Mouse (Mus musculus) heart, embryonic 13.5 days (tissue): Measurements from ENCODE around the gene Lhfpl5. TPM values are rescaled to one million over a fixed set of nuclear protein-coding genes. Genes with fewer than 3 reads are reported as not detected.

Experiments
- ATAC-seq: fragments of 200-750 bp; cut with Nextera tagmentation; 2 replicates; pipeline ENCODE4 v1.8.0; 2017; ENCODE audit warnings: moderate TSS enrichment; ENCODE audit not compliant: insufficient number of reproducible peaks, low FRiP score, low TSS enrichment; ENCODE audit errors: extremely low read depth
- H3K27ac ChIP-seq: fragments of 300-500 bp; sonication (generic); replicated peaks from 2 replicates; pipeline ENCODE4 v1.5.1; 2015; ENCODE audit warnings: moderate library complexity, mild to moderate bottlenecking, inconsistent platforms
- H3K27me3 ChIP-seq: fragments of 300-500 bp; sonication (generic); replicated peaks from 2 replicates; pipeline ENCODE4 v1.6.1; 2015; ENCODE audit warnings: mild to moderate bottlenecking, inconsistent platforms
- H3K36me3 ChIP-seq: fragments of 300-500 bp; sonication (generic); 2 replicates; pipeline ENCODE4 v1.6.1; 2015; ENCODE audit warnings: mild to moderate bottlenecking, inconsistent platforms
- H3K4me1 ChIP-seq: fragments of 300-500 bp; sonication (generic); 2 replicates; pipeline ENCODE4 v1.6.1; 2015; ENCODE audit warnings: inconsistent platforms
- H3K4me2 ChIP-seq: fragments of 300-500 bp; sonication (generic); 2 replicates; pipeline ENCODE4 v1.6.1; 2015; ENCODE audit warnings: inconsistent platforms, mild to moderate bottlenecking, moderate library complexity
- H3K4me3 ChIP-seq: fragments of 300-500 bp; sonication (generic); 2 replicates; pipeline ENCODE4 v1.5.1; 2015; ENCODE audit warnings: moderate library complexity, mild to moderate bottlenecking, inconsistent platforms
- H3K9ac ChIP-seq: fragments of 300-500 bp; sonication (generic); 2 replicates; pipeline ENCODE4 v1.6.1; 2015; ENCODE audit warnings: inconsistent platforms, mild to moderate bottlenecking, moderate library complexity
- H3K9me3 ChIP-seq: fragments of 300-500 bp; sonication (generic); 2 replicates; pipeline ENCODE4 v1.6.1; 2016; ENCODE audit warnings: inconsistent platforms
- WGBS: fragments of 180-500 bp; shearing (Covaris S2); methylation state at CpG from one replicate; pipeline ENCODE4 v1.1.7; 2015; ENCODE audit warnings: mixed read lengths; 5-methylcytosine and 5-hydroxymethylcytosine counted together
- polyA plus RNA-seq: library from polyadenylated mRNA; unstranded; fragments of >200 nt; fragmentation: Nextera tagmentation; extraction: Ambion mirVana; gene quantifications from 2 replicates; pipeline ENCODE4 v1.2.1, GENCODE M21; 2015

The Lhfpl5 gene
- polyA plus RNA-seq, 1 experiment from 2014 or later, result 0.43 TPM

GRCm38 (mm10) chr17:28612603-28613002 lies 37.2 kb downstream of the Lhfpl5 start:
- H3K4me1 ChIP-seq, result 0 out of 2 replicates have a peak, but pooled peaks cover 5% of the 10 kb centered on the region
- no peaks in the 10 kb centered on the region for H3K27me3 ChIP-seq
- no peaks in the 10 kb centered on the region for H3K9me3 ChIP-seq
- 60% methylated on average over 2 of the region's 2 CpGs for WGBS
- H3K9ac ChIP-seq, result no peak overlapping the region
- H3K27ac ChIP-seq, result no peak overlapping the region
- no peak overlapping the region for H3K4me3 ChIP-seq
- peaks cover 29% of the 10 kb centered on the region for H3K36me3 ChIP-seq
- no peak for ATAC-seq
- H3K4me2 ChIP-seq, result no peak overlapping the region

- H3K9ac ChIP-seq, result no peak overlapping the region
- no peak overlapping the region for H3K27ac ChIP-seq
- peaks cover 29% of the 10 kb centered on the region for H3K36me3 ChIP-seq
- no peaks in the 10 kb centered on the region for H3K27me3 ChIP-seq
- H3K4me3 ChIP-seq, result no peak overlapping the region
- WGBS, result 80% methylated on average over 6 of the region's 6 CpGs
- no peak for ATAC-seq
- peaks cover 9% of the 10 kb centered on the region; the same call in 1 of the 2 replicates for H3K4me1 ChIP-seq
- no peak overlapping the region for H3K4me2 ChIP-seq
- no peaks in the 10 kb centered on the region for H3K9me3 ChIP-seq
These were observed 37.7 kb downstream of the Lhfpl5 start for GRCm38 (mm10) chr17:28613096-28613495.

- no peak overlapping the region for H3K27ac ChIP-seq
- peaks cover 45% of the 10 kb centered on the region for H3K36me3 ChIP-seq
- no peak for ATAC-seq
- H3K9me3 ChIP-seq, result no peaks in the 10 kb centered on the region
- H3K4me2 ChIP-seq, result no peak overlapping the region
- WGBS, result 93% methylated on average over 4 of the region's 4 CpGs
- peaks cover 22% of the 10 kb centered on the region for H3K4me1 ChIP-seq
- no peak overlapping the region for H3K4me3 ChIP-seq
- H3K9ac ChIP-seq, result no peak overlapping the region
- no peaks in the 10 kb centered on the region for H3K27me3 ChIP-seq
These were observed 39.9 kb downstream of the Lhfpl5 start for GRCm38 (mm10) chr17:28615332-28615731.

- Histone ChIP-seq H3K9ac (no peak overlapping the region), H3K27me3 (no peaks in the 10 kb centered on the region), H3K4me2 (no peak overlapping the region), H3K27ac (no peak overlapping the region), H3K36me3 (peaks cover 46% of the 10 kb centered on the region), H3K9me3 (no peaks in the 10 kb centered on the region), H3K4me1 (peaks cover 35% of the 10 kb centered on the region), H3K4me3 (no peak overlapping the region)
- ATAC-seq, result no peak
- WGBS, result 75% methylated on average over 10 of the region's 10 CpGs
These were observed 42.2 kb downstream of the Lhfpl5 start for GRCm38 (mm10) chr17:28617636-28618035.

GRCm38 (mm10) chr17:28618124-28618523 lies 42.7 kb downstream of the Lhfpl5 start:
- Histone ChIP-seq H3K4me1 (peaks cover 35% of the 10 kb centered on the region), H3K36me3 (peaks cover 46% of the 10 kb centered on the region), H3K27me3 (no peaks in the 10 kb centered on the region), H3K4me3 (no peak overlapping the region), H3K9me3 (no peaks in the 10 kb centered on the region), H3K27ac (no peak overlapping the region), H3K4me2 (no peak overlapping the region), H3K9ac (no peak overlapping the region)
- no peak for ATAC-seq
- 68% methylated on average over 7 of the region's 7 CpGs for WGBS

- Histone ChIP-seq H3K27me3 (no peaks in the 10 kb centered on the region), H3K4me2 (no peak overlapping the region), H3K36me3 (peaks cover 46% of the 10 kb centered on the region), H3K4me3 (no peak overlapping the region), H3K9ac (no peak overlapping the region), H3K4me1 (peaks cover 35% of the 10 kb centered on the region), H3K27ac (no peak overlapping the region), H3K9me3 (no peaks in the 10 kb centered on the region)
- 88% methylated on average over 1 of the region's 1 CpGs for WGBS
- ATAC-seq, result no peak
These were observed 43.3 kb downstream of the Lhfpl5 start for GRCm38 (mm10) chr17:28618775-28619174.

- WGBS, result under 1% methylated on average over 76 of the region's 78 CpGs
These were observed 46.2 kb downstream of the Lhfpl5 start for GRCm38 (mm10) chr17:28621381-28622299.

GRCm38 (mm10) chr17:28622300-28622759 lies 46.9 kb downstream of the Lhfpl5 start, which contains the start of gene Srpk1:
Srpk1 (minus strand) TSS chr17:28622709.
- Histone ChIP-seq H3K4me2 (peak within 1 kb of the TSS; percentile 97), H3K27ac (peak within 1 kb of the TSS; percentile 87), H3K36me3 (peaks cover 29% of the 10 kb centered on the region), H3K4me3 (peak within 1 kb of the TSS; percentile 99), H3K9ac (peak within 1 kb of the TSS; percentile 98), H3K4me1 (peaks cover 35% of the 10 kb centered on the region), H3K9me3 (no peaks in the 10 kb centered on the region), H3K27me3 (0 out of 2 replicates have a peak, but pooled peaks cover 5% of the 10 kb centered on the region)
- under 1% methylated on average over 53 of the region's 53 CpGs for WGBS
- ATAC-seq, result peak; percentile 79

More at GRCm38 (mm10) chr17:28621381-28622299, 46.2 kb downstream of the Lhfpl5 start:
- Histone ChIP-seq H3K4me1 (peaks cover 35% of the 10 kb centered on the region), H3K4me3 (peak overlapping the region; percentile 99), H3K9ac (peak overlapping the region; percentile 98), H3K9me3 (no peaks in the 10 kb centered on the region), H3K4me2 (peak overlapping the region; percentile 97), H3K27me3 (0 out of 2 replicates have a peak, but pooled peaks cover 2% of the 10 kb centered on the region), H3K36me3 (peaks cover 29% of the 10 kb centered on the region), H3K27ac (peak overlapping the region; percentile 87)
- ATAC-seq, result peak; percentile 65; the same call in 1 of the 2 replicates

- Histone ChIP-seq H3K27me3 (peaks cover 5% of the 10 kb centered on the region; the same call in 1 of the 2 replicates), H3K27ac (no peak overlapping the region), H3K4me2 (no peak overlapping the region), H3K4me1 (peaks cover 21% of the 10 kb centered on the region), H3K9ac (no peak overlapping the region), H3K9me3 (no peaks in the 10 kb centered on the region), H3K36me3 (peaks cover 5% of the 10 kb centered on the region), H3K4me3 (no peak overlapping the region)
- ATAC-seq, result no peak
- 69% methylated on average over 2 of the region's 2 CpGs for WGBS
These were observed 49.4 kb downstream of the Lhfpl5 start for GRCm38 (mm10) chr17:28624841-28625240.

GRCm38 (mm10) chr17:28625327-28625726 lies 49.9 kb downstream of the Lhfpl5 start:
- 86% methylated on average over 15 of the region's 15 CpGs for WGBS

GRCm38 (mm10) chr17:28626937-28627336 lies 51.5 kb downstream of the Lhfpl5 start:
- Histone ChIP-seq H3K4me3 (no peak overlapping the region), H3K4me2 (no peak overlapping the region), H3K9me3 (no peaks in the 10 kb centered on the region), H3K36me3 (no peaks in the 10 kb centered on the region), H3K27me3 (peaks cover 5% of the 10 kb centered on the region; the same call in 1 of the 2 replicates), H3K4me1 (peaks cover 3% of the 10 kb centered on the region; the same call in 1 of the 2 replicates), H3K27ac (no peak overlapping the region), H3K9ac (no peak overlapping the region)
- WGBS, result 69% methylated on average over 2 of the region's 2 CpGs
- no peak for ATAC-seq

More at GRCm38 (mm10) chr17:28625327-28625726, 49.9 kb downstream of the Lhfpl5 start:
- no peak overlapping the region for H3K4me2 ChIP-seq
- H3K27me3 ChIP-seq, result peaks cover 5% of the 10 kb centered on the region; the same call in 1 of the 2 replicates
- H3K4me3 ChIP-seq, result no peak overlapping the region
- no peak overlapping the region for H3K9ac ChIP-seq
- peaks cover under 1% of the 10 kb centered on the region for H3K36me3 ChIP-seq
- no peaks in the 10 kb centered on the region for H3K9me3 ChIP-seq
- no peak overlapping the region for H3K27ac ChIP-seq
- H3K4me1 ChIP-seq, result peaks cover 16% of the 10 kb centered on the region
- ATAC-seq, result no peak
